Mouse (Mus musculus) myocyte (in vitro differentiated cells): ENCODE data around the gene Cib1.

Experiments used
- E2F4 ChIP-seq: IDR thresholded peaks from one replicate; pipeline ENCODE4 v1.6.1; 2011; ENCODE audit warnings: mild to moderate bottlenecking, control low read depth, moderate library complexity; ENCODE audit not compliant: insufficient read depth
- MAX ChIP-seq: IDR thresholded peaks from one replicate; pipeline ENCODE4 v1.6.1; 2011; ENCODE audit warnings: low read depth, mild to moderate bottlenecking, control low read depth
- POLR2A ChIP-seq: IDR thresholded peaks from one replicate; pipeline ENCODE4 v1.6.1; 2011; ENCODE audit warnings: low read depth, mild to moderate bottlenecking, control low read depth, moderate library complexity; ENCODE audit not compliant: insufficient read length
- POLR2AphosphoS2 ChIP-seq: IDR thresholded peaks from one replicate; pipeline ENCODE4 v1.6.1; 2011; ENCODE audit warnings: low read depth, control low read depth; ENCODE audit not compliant: insufficient read length

- no peak for TF ChIP-seq POLR2A
- TF ChIP-seq E2F4, result no peak
- TF ChIP-seq MAX, result no peak
- no peak for TF ChIP-seq POLR2AphosphoS2
Measured at GRCm38 (mm10) chr7:80220237-80220797, 12.3 kb downstream of the Cib1 start.
